Mouse (Mus musculus) hematopoietic multipotent progenitor cell, adult 10-12 weeks (in vitro differentiated cells): ENCODE results near the gene Rsph9. TPM values are rescaled to one million over a fixed set of nuclear protein-coding genes. Genes with fewer than 3 reads are reported as not detected.

ENCODE experiments used
- polyA plus RNA-seq: library from polyadenylated mRNA; stranded (reverse); fragments of >175 nt; gene quantifications from 2 replicates; pipeline ENCODE4 v1.2.3, GENCODE M21; 2012; ENCODE audit warnings: low replicate concordance

Rsph9 gene
- 0.75 TPM in 1 of 2 replicates, not detected in the other for polyA plus RNA-seq

DNA sequence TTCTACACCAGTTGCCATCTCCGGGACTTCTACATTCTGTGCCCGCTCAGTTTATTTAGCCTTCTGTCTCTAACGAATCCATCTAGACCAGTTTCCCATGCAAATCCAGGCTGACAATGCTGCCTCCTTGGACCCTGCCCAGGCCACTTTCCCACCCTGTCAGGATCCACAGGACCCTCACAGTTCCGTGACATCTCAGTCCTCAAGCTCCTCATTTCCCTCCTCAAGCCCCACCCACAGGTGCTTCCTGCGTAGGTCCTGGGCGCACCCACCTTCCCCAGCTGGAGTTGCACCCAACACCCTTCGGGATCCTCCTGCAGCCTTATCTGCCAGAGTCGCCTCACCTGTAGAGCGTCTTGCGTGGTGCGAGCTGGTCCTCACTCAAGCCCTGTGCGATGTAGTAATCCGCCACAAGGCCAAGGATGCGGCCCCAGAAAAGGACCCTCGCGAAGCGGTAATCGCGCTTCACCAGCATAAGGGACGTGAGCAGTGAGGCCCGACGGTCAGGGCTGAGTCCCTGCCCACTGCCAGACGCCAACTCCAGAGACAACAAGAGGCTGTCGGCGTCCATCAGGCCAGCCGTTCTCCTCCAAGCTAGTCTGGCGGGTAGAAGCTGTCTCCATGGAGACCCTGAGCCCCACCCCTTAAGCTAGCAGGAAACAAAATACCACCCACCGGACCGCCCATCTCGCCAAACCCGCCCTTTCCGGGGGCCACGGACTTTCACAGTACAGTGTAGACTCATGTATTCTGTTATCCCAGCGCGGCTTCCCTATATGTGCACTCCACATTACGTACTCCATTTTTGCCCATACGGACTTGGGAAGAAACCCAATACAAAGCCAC, at the start of gene Rsph9:
Gene Rsph9, minus strand, starts transcription at position 639 of the 846 bp plus-strand sequence.

DNA sequence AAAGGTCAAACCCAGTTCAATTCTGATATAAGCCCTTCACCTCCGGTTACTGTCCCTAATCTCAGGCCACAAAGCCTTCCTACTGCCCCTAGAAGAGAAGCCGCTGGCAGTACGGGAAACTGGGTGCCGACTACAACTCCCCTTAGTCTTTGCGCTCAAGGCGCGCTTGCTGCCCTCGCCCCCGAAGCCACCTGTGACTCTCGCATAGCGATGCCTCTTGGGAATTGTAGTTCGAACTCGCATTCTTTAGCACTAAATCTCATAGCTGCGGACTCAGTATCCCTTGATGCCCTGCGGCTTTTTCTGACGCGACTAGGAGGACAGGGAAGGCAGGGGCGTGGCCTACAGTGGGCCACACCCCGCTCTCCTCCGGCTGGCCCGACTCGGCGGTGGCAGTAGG, 16.7 kb upstream of the Rsph9 start, which contains the start of gene Gtpbp2:
Gene Gtpbp2, plus strand, starts transcription at position 347 of the 400 bp plus-strand sequence.

DNA sequence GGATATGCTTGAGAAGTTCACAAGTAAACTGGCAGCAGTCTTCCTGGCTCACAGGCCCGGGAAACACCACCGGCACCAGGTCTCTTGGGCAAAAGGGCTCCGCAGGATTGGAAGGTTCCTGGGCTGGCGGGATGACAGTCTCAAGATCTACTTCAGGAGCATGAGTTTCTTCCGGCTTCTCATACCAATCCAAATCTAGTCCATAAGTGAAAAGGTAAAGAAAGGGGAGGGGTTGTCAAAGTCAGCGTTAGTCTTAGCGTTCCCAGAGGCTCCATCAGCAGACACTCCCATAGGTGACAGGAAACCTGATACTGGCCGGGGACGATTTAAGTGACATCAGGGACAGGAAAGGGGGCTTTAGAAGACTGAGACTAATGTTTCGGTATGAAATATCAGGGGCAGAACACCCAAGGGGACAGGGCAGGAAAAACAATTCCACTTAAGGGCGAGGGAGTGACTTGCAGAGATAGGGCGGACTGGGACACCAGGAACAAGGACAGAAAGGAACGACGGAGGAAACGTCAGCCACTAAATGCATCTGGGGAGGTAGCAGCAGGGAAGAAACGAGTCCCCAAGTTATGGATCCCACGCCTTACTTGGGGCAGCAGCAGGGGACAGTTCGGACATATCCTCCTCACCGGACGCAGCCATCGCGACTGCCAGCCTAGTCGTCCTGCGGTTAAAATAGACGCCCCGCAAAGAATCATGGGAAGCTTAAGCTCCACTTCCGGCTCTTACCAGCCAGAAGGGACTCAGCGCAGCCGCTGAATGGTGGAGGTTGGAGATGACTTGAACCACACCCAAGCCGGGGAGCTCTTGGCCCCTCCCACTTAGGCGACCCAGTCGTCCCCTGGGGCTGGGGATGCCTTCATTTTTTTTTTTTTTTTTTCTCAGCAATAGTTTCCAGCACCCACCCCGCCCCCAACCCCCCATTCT, 9.1 kb upstream of the Rsph9 start, which contains the start of gene Mad2l1bp:
Gene Mad2l1bp, minus strand, starts transcription at position 707 of the 936 bp plus-strand sequence.

DNA sequence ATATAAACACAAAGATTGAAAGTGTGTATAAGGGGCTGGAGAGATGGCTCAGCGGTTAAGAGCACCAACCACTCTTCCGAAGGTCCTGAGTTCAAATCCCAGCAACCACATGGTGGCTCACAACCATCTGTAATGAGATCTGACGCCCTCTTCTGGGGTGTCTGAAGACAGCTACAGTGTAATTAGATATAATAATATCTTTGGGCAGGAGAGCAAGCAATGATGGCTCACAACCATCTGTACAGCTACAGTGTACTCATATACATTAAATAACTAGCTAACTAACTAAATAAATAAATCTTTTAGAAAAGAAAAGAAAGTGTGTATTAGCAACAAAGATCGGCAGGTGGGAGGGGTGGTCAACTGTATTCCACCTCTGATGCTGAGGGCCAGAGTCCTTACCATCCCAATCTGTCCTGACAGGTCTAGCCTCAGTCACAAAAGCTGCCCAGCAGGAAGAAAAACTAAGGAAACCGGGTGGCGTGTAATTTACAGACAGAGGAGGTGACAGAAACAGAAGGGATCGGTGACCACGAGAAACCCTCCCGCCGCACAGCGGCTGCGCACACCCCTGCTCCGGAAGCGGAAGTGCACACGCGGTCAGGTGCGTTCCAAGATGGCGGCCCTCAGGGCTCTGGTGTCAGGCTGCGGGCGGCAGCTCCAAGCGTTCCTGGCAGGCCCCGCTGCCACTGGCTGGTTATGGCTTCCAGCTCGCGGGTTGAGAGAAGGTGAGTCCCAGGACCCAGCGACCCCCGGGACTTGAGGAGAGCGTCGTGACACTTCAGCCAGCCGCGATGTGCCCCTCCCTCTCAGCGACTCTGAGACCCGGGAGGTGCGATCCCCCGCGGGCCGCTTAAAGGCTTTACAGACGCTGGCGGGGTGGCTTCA, 33.4 kb downstream of the Rsph9 start, which contains the start of gene Mrps18a:
Gene Mrps18a, plus strand, starts transcription at position 585 of the 888 bp plus-strand sequence.

Other genes starting within 250 kb of the Rsph9 start
- gene Vegfa, start 111.8 kb downstream of the Rsph9 start, polyA plus RNA-seq: 4.7 and 9.1 TPM in 2 replicates
- 38.3 and 76.8 TPM in 2 replicates for gene Mrps18a, start 33.2 kb downstream of the Rsph9 start, polyA plus RNA-seq
- gene Mad2l1bp, start 9.3 kb upstream of the Rsph9 start, polyA plus RNA-seq: 3.1 and 13.1 TPM in 2 replicates
- 115 and 348 TPM in 2 replicates for gene Gtpbp2, start 16.8 kb upstream of the Rsph9 start, polyA plus RNA-seq
- gene Polh, start 58.4 kb upstream of the Rsph9 start, polyA plus RNA-seq: 0.76 and 1.9 TPM in 2 replicates
- 5.3 and 8.5 TPM in 2 replicates for gene Xpo5, start 58.6 kb upstream of the Rsph9 start, polyA plus RNA-seq
- 5.7 and 13.6 TPM in 2 replicates for gene Polr1c, start 103.8 kb upstream of the Rsph9 start, polyA plus RNA-seq
- 192 and 236 TPM in 2 replicates for gene Yipf3, start 103.9 kb upstream of the Rsph9 start, polyA plus RNA-seq
- 0.84 and 1.2 TPM in 2 replicates for gene Lrrc73, start 109.3 kb upstream of the Rsph9 start, polyA plus RNA-seq
- gene Tjap1, start 138.8 kb upstream of the Rsph9 start, polyA plus RNA-seq: 56.3 and 96.3 TPM in 2 replicates
- 0.26 and 0.53 TPM in 2 replicates for gene Dlk2, start 153.2 kb upstream of the Rsph9 start, polyA plus RNA-seq
- 12.3 and 28.5 TPM in 2 replicates for gene Abcc10, start 184.1 kb upstream of the Rsph9 start, polyA plus RNA-seq
- 30.3 and 42.6 TPM in 2 replicates for gene Zfp318, start 239.5 kb upstream of the Rsph9 start, polyA plus RNA-seq